Mouse (Mus musculus) ES-Bruce4 (cell line): ENCODE measurements around the gene Fam69a. TPM values are rescaled to one million over a fixed set of nuclear protein-coding genes. Genes with fewer than 3 reads are reported as not detected.

Experiments used
- H3K27ac ChIP-seq: 2 replicates; pipeline ENCODE4 v1.5.1; 2012; ENCODE audit warnings: low read length, inconsistent platforms; ENCODE audit not compliant: insufficient read depth
- H3K27me3 ChIP-seq: 2 replicates; pipeline ENCODE4 v1.6.1; 2012; ENCODE audit warnings: mild to moderate bottlenecking, low read length, inconsistent platforms; ENCODE audit not compliant: control insufficient read depth, poor library complexity, insufficient read depth, severe bottlenecking
- H3K36me3 ChIP-seq: 2 replicates; pipeline ENCODE4 v1.6.1; 2012; ENCODE audit warnings: inconsistent platforms, mild to moderate bottlenecking, low read length, moderate library complexity; ENCODE audit not compliant: control insufficient read depth, poor library complexity, insufficient read depth, severe bottlenecking
- H3K4me1 ChIP-seq: one replicate; pipeline ENCODE4 v1.8.1; 2011; ENCODE audit warnings: low read length; ENCODE audit not compliant: control insufficient read depth, insufficient read depth
- H3K4me3 ChIP-seq: 2 replicates; pipeline ENCODE4 v1.5.1; 2011; ENCODE audit warnings: low read depth, mild to moderate bottlenecking, low read length
- H3K9ac ChIP-seq: 2 replicates; pipeline ENCODE4 v1.6.1; 2012; ENCODE audit warnings: low read depth, mild to moderate bottlenecking, inconsistent platforms; ENCODE audit not compliant: poor library complexity, severe bottlenecking
- H3K9me3 ChIP-seq: replicated peaks from 2 replicates; pipeline ENCODE4 v1.6.1; 2012; ENCODE audit warnings: mild to moderate bottlenecking, low read length, inconsistent platforms; ENCODE audit not compliant: control insufficient read depth, poor library complexity, insufficient read depth, severe bottlenecking
- CTCF ChIP-seq: IDR thresholded peaks from one replicate; pipeline ENCODE4 v1.8.1; 2011; ENCODE audit warnings: low read depth, low read length
- EP300 ChIP-seq: IDR thresholded peaks from 2 replicates; pipeline ENCODE4 v1.6.1; 2011; ENCODE audit warnings: low read depth, low read length; ENCODE audit not compliant: insufficient read depth
- POLR2A ChIP-seq: IDR thresholded peaks from one replicate; pipeline ENCODE4 v1.8.1; 2011; ENCODE audit warnings: low read length; ENCODE audit not compliant: insufficient read depth
- polyA plus RNA-seq: library from polyadenylated mRNA; stranded (reverse); fragments of >200 nt; gene quantifications from 2 replicates; pipeline ENCODE4 v1.2.4, GENCODE M21; 2011; ENCODE audit warnings: low read depth; ENCODE audit not compliant: missing spikeins, insufficient read depth, insufficient read length

The Fam69a gene
- polyA plus RNA-seq, 1 experiment = 7.8 TPM

DNA sequence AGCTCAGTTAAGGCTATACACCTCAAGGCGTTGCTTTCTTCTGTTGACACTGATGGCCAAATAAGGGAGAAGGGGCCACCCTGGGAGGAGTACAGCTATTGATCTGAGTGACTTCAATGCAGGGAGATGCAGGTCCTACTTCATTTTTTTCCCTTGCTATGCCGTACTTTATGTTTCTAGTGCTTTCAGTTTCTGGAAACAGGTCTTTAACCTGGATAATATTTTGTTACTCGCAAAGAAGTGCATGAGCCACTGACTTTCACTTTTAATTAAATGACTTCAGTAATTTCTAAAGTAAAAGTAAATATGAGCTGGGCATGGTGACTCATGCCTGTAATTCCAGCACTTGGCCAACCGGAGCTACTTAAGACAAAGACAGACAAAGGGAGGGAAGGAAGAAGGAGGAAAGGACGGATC, 958 bp upstream of the Fam69a start:
- Histone ChIP-seq H3K27ac (no peak overlapping the region), H3K4me3 (peak overlapping the region; percentile 56), H3K36me3 (no peaks in the 10 kb centered on the region), H3K9ac (peak overlapping the region; percentile 73), H3K27me3 (no peaks in the 10 kb centered on the region), H3K4me1 (no peaks in the 10 kb centered on the region), H3K9me3 (no peaks in the 10 kb centered on the region)
- no peak for TF ChIP-seq CTCF
- no peak for TF ChIP-seq POLR2A
- TF ChIP-seq EP300 = no peak

DNA sequence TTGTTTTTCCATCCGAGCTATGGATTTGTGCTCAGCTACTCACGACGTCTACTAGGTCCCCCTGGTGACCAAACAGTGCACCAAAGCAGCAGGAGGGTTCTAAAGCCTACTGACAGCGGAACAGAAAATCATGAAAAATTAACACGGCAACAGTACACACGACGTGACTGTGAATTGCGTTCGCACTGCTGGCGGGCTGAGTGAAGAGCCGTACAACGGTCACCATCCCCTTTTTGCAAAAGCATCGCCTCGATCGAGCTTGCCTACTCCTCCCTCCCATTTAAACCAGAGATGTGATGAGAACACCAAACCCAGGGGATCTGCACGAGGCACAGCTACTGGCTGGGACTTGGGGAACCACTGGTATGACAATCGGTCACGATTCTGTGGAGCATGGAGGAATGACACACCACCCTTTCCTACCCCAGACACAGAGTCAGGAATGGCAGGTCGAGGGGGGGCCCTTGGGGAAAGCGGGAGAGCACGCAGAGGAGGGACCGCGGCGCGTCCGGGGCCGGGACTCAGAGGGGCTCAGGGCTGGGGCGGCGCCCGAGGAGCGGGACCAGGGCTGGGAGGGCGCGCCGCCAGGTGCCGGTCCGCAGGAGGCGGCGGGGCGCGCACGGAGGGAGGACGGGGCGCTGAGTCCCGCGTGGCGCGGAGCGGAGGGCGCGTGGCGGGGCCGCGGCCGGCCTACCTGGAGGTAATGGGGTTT, 474 bp downstream of the Fam69a start:
- H3K4me1 ChIP-seq = no peaks in the 10 kb centered on the region

DNA sequence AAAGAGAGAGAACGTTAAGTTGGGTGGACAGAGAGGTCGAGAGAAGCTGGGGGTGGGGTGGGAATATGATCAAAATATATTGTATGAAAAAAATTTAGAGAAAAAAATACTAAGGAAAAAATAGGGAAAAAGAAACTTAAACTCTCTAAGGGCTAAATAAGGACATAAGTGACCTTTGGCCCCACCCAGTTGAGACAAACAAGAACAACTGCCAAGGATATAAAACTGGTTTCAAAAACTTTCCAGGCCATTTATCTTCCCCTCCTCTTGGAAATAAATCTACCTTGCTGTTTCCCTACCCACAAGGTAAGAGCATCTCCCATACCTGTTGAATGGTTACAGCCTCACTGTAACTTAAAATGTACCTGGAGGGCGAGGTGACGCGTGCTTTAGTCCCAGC, 2.9 kb downstream of the Fam69a start:
- Histone ChIP-seq H3K36me3 (no peaks in the 10 kb centered on the region), H3K4me1 (no peaks in the 10 kb centered on the region), H3K9me3 (no peaks in the 10 kb centered on the region), H3K27ac (no peak overlapping the region), H3K4me3 (no peak overlapping the region), H3K27me3 (no peaks in the 10 kb centered on the region), H3K9ac (no peak overlapping the region)
- TF ChIP-seq POLR2A = no peak

More for the DNA sequence above, 474 bp downstream of the Fam69a start:
- Histone ChIP-seq H3K9ac (peak overlapping the region; percentile 73), H3K27ac (no peak overlapping the region), H3K36me3 (no peaks in the 10 kb centered on the region), H3K27me3 (no peaks in the 10 kb centered on the region), H3K4me3 (peak overlapping the region; percentile 90), H3K9me3 (no peaks in the 10 kb centered on the region)
- TF ChIP-seq EP300 (no peak), CTCF (peak; percentile 29)

DNA sequence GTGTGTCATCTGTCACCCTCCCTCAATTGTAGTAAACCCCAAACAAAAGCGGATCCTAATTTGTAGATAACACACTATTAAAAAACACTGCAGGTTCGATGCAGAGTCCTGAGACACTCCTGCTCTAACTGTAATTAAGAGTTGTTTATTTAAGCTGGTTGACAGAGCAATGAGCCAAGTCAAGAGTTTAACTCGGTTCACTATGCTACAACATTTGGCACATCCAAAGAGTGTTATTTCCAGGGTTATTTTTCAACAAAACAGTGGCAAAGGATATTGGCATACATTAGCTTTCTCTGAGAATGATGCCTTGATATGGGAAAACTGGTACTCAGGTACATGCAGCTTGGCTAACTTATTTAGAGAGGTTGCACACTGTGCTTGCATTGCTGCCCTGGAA, 4.9 kb downstream of the Fam69a start:
- no peaks in the 10 kb centered on the region for H3K36me3 ChIP-seq
- no peaks in the 10 kb centered on the region for H3K27me3 ChIP-seq
- no peak overlapping the region for H3K9ac ChIP-seq
- no peaks in the 10 kb centered on the region for H3K9me3 ChIP-seq
- H3K4me1 ChIP-seq = no peaks in the 10 kb centered on the region
- no peak overlapping the region for H3K27ac ChIP-seq
- no peak for TF ChIP-seq CTCF
- TF ChIP-seq POLR2A = no peak
- TF ChIP-seq EP300 = no peak
- no peak overlapping the region for H3K4me3 ChIP-seq

DNA sequence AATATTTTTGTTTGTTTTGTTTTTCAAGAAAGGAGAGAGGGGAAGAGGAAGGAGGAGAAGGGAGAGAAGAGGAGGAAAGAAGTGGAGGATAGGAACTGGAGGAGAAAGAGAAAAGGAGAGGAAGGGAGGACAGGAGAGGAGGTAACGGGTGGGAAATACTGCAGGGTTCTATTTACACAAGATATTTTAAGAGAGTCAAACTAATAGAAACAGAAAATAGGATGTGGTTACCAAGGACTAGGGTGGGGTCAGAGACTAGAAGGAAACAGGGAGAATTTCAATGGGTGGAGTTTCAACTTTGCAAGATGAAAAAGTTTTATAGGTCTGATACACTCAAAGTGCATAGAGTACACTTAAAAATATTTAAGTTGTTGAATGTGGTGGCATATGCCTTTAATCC, 7.0 kb downstream of the Fam69a start:
- no peak overlapping the region for H3K27ac ChIP-seq
- no peak for TF ChIP-seq EP300
- no peak for TF ChIP-seq CTCF
- no peak for TF ChIP-seq POLR2A
- no peaks in the 10 kb centered on the region for H3K4me1 ChIP-seq
- no peaks in the 10 kb centered on the region for H3K27me3 ChIP-seq
- H3K9me3 ChIP-seq = no peaks in the 10 kb centered on the region
- H3K36me3 ChIP-seq = no peaks in the 10 kb centered on the region
- H3K4me3 ChIP-seq = no peak overlapping the region
- H3K9ac ChIP-seq = no peak overlapping the region

DNA sequence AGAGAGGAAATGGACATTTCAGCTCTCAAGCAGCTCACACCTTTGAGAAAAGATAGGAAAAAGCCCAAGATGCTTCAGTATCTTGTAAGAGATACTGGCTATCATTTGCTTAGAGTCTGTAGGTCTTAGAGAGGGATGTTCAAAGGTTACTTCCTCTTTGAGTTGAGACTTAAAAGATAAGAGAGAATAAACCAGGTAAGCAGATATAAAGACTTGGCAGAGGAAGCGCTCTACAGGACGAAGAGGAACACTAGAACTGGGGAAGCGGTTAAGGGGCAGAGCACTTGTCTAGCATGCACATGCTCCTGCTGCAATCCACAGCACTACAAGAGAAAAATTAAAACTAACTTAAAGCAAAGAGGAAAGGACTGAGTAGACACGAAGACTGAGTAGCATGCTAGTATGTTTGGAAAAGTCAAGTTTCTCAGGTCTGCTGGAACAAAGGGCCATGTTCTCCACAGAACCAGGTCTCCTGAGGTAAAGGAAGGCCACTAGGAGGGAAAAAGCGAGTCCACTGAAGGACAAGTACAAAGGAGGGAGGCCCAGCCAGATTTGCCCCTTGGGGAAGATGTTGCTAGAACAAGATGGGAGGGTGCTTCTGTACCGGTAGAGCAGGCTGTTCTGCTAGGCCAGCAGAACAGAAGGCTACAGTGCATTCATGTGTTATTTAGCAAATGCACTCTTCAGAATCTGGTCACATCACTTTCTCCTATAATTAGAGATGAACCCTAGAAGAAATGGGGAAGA, 8.4 kb downstream of the Fam69a start:
- Histone ChIP-seq H3K36me3 (no peaks in the 10 kb centered on the region), H3K27me3 (no peaks in the 10 kb centered on the region), H3K4me1 (no peaks in the 10 kb centered on the region), H3K27ac (no peak overlapping the region), H3K9ac (no peak overlapping the region), H3K9me3 (no peaks in the 10 kb centered on the region), H3K4me3 (no peak overlapping the region)
- TF ChIP-seq POLR2A (no peak), EP300 (no peak)
